14 mouse cellular contexts compared by ENCODE assay signal in genomic region chr2:155756855-155757566, GRCm38 (mm10). TPM values are rescaled to one million over a fixed set of nuclear protein-coding genes. Genes with fewer than 3 reads are reported as not detected.
DNase-seq lines count a peak whose midpoint lies in the region; ATAC-seq and TF ChIP-seq lines count a peak whose summit lies in the region.
"Had no signal": no experiment of that assay in that cellular context is flagged by ENCODE, and none has a peak within 500 bp of the region (broad histone marks: within the 10 kb centered on the region; RNA-seq: fewer than 3 reads in every experiment).

No protein-coding gene starts in this region.

- no peak overlapping the region for H3K4me3 ChIP-seq in liver, embryonic 14.5 days (ENCODE audit: insufficient read depth in 1 of 2, low read depth in 2 of 2, low read length in 2 of 2)
- no peak overlapping the region for H3K4me3 ChIP-seq in MEL (ENCODE audit: control insufficient read depth in 1 of 2, insufficient read depth in 1 of 2, low read depth in 2 of 2, low read length in 2 of 2)
- no peak overlapping the region for H3K4me3 ChIP-seq in forebrain, embryonic 16.5 days (replicated peaks; ENCODE audit: low read length)
- H3K4me3 ChIP-seq: erythroblast, embryonic 14.5 days; neural tube, embryonic 12.5 days had no signal

- no peaks in the 10 kb centered on the region for H3K4me1 ChIP-seq in liver, embryonic 14.5 days (replicated peaks; ENCODE audit: control insufficient read depth in 2 of 2, insufficient read depth in 2 of 2, low read length in 1 of 2)
- 0 out of 4 replicates have a peak, but pooled peaks cover 0 to 4% of the 10 kb centered on the region in 2 experiments for H3K4me1 ChIP-seq in MEL (ENCODE audit: control insufficient read depth in 1 of 2, insufficient read depth in 2 of 2, low read length in 2 of 2)
- H3K4me1 ChIP-seq in forebrain, embryonic 16.5 days (replicated peaks; ENCODE audit: control insufficient read depth, insufficient read depth, low read length) = no peaks in the 10 kb centered on the region
- H3K4me1 ChIP-seq: neural tube, embryonic 12.5 days had no signal

- no peak overlapping the region for H3K9ac ChIP-seq in liver, embryonic 14.5 days (replicated peaks)
- no peak overlapping the region for H3K9ac ChIP-seq in MEL (ENCODE audit: control insufficient read depth, low read depth, low read length, poor library complexity, severe bottlenecking)
- H3K9ac ChIP-seq in forebrain, embryonic 16.5 days (replicated peaks; ENCODE audit: low read depth, low read length) = no peak overlapping the region
- H3K9ac ChIP-seq: neural tube, embryonic 12.5 days had no signal

- no peaks in the 10 kb centered on the region for H3K36me3 ChIP-seq in liver, embryonic 14.5 days (replicated peaks; ENCODE audit: control insufficient read depth, insufficient read depth, low read depth)
- H3K36me3 ChIP-seq in MEL (ENCODE audit: control insufficient read depth in 1 of 2, insufficient read depth in 2 of 2, low read length in 2 of 2) = no peaks in the 10 kb centered on the region
- H3K36me3 ChIP-seq in forebrain, embryonic 16.5 days (ENCODE audit: control insufficient read depth, insufficient read depth) = no peaks in the 10 kb centered on the region
- H3K36me3 ChIP-seq: neural tube, embryonic 12.5 days had no signal

- TF ChIP-seq EP300 in liver, embryonic 14.5 days (IDR thresholded peaks at IDR 0.05; ENCODE audit: low read depth) = no peak
- peak; percentile 29 to 40; a peak in 3 of 4 replicates for TF ChIP-seq EP300 in MEL (IDR thresholded peaks at IDR 0.05; ENCODE audit: low read depth in 1 of 2, low read length in 2 of 2)

- peak; percentile 12 for TF ChIP-seq RAD21 in MEL (IDR thresholded peaks at IDR 0.05; ENCODE audit: low read depth, low read length)

- H3K27me3 ChIP-seq in liver, embryonic 14.5 days (ENCODE audit: control insufficient read depth, insufficient read depth, low read length) = no peaks in the 10 kb centered on the region
- H3K27me3 ChIP-seq in MEL (ENCODE audit: control insufficient read depth in 1 of 2, insufficient read depth in 2 of 2, low read length in 2 of 2) = peaks cover 4 to 5% of the 10 kb centered on the region in 2 experiments; a peak in 3 of 4 replicates
- no peaks in the 10 kb centered on the region for H3K27me3 ChIP-seq in forebrain, embryonic 16.5 days (replicated peaks; ENCODE audit: control insufficient read depth, insufficient read depth, low read length)
- H3K27me3 ChIP-seq: neural tube, embryonic 12.5 days had no signal

- no peak overlapping the region for H3K27ac ChIP-seq in liver, embryonic 14.5 days
- H3K27ac ChIP-seq in MEL (ENCODE audit: control insufficient read depth, low read depth, low read length) = no peak overlapping the region
- H3K27ac ChIP-seq in forebrain, embryonic 16.5 days (ENCODE audit: low read length) = no peak overlapping the region
- H3K27ac ChIP-seq: neural tube, embryonic 12.5 days had no signal

- peak; percentile 60 for TF ChIP-seq CTCF in liver, embryonic 14.5 days (IDR thresholded peaks at IDR 0.05; ENCODE audit: low read depth)
- TF ChIP-seq CTCF in MEL (IDR thresholded peaks at IDR 0.05 in 2 of 3, conservative IDR thresholded peaks at IDR 0.05 in 1 of 3; ENCODE audit: control insufficient read depth in 1 of 3, insufficient read depth in 1 of 3, low read depth in 2 of 3, low read length in 3 of 3, poor library complexity in 1 of 3, severe bottlenecking in 1 of 3) = peak; percentile 21 to 66 (median 53); a peak in 5 of 6 replicates

- no peak overlapping the region for H3K4me2 ChIP-seq in liver, embryonic 14.5 days (ENCODE audit: low read depth)
- H3K4me2 ChIP-seq in forebrain, embryonic 16.5 days (ENCODE audit: low read length) = no peak overlapping the region
- H3K4me2 ChIP-seq: neural tube, embryonic 12.5 days had no signal

- no peak for ATAC-seq in liver, embryonic 14.5 days (ENCODE audit: insufficient read depth)
- peak; percentile 84 for ATAC-seq in granulocyte monocyte progenitor cell, adult 5-6 weeks (replicated peaks; ENCODE audit: poor library complexity, severe bottlenecking)
- no peak for ATAC-seq in forebrain, embryonic 16.5 days
- ATAC-seq: intestine, embryonic 16.5 days had no signal

- no peaks in the 10 kb centered on the region for H3K79me2 ChIP-seq in MEL (ENCODE audit: control insufficient read depth, insufficient read depth, low read length, poor library complexity)

- WGBS in liver, embryonic 14.5 days (ENCODE audit: insufficient replicate concordance) = 45% methylated on average over 14 of the region's 14 CpGs
- 58% methylated on average over 14 of the region's 14 CpGs for whole genome bisulfite sequencing in forebrain, embryonic 16.5 days

- no peak for TF ChIP-seq POLR2A in MEL (IDR thresholded peaks at IDR 0.05; ENCODE audit: control insufficient read depth in 1 of 2, insufficient read depth in 1 of 2, low read depth in 1 of 2, low read length in 2 of 2, poor library complexity in 1 of 2)

- DNase-seq in embryo, embryonic 10 days (ENCODE audit: low spot score) = peak; percentile 16
- no peak for DNase-seq in embryo, embryonic 9.5 days (ENCODE audit: extremely low spot score)
- no peak for DNase-seq in liver, embryonic 14.5 days (ENCODE audit: low read depth in 3 of 3, low spot score in 3 of 3)
- DNase-seq in liver (no peak), MEL (ENCODE audit: low read depth, low spot score) (peak; percentile 53)
- no peak for DNase-seq in neural tube, embryonic 10.5 days (ENCODE audit: extremely low spot score, low spot score)
- DNase-seq: heart, adult 18-20 months had no signal

- no peaks in the 10 kb centered on the region for H3K9me3 ChIP-seq in liver, embryonic 14.5 days (ENCODE audit: control insufficient read depth, low read length)
- no peaks in the 10 kb centered on the region for H3K9me3 ChIP-seq in MEL (replicated peaks; ENCODE audit: insufficient read depth, low read length)
- no peaks in the 10 kb centered on the region for H3K9me3 ChIP-seq in forebrain, embryonic 16.5 days (ENCODE audit: control insufficient read depth, low read length)
- H3K9me3 ChIP-seq: neural tube, embryonic 12.5 days had no signal

TF ChIP-seq in MEL, 35 proteins besides CTCF, POLR2A, EP300 and RAD21 (continues in another document):
- TF ChIP-seq MXI1 (IDR thresholded peaks at IDR 0.05; ENCODE audit: low read depth, low read length) = peak; percentile 71
- TF ChIP-seq MAX (IDR thresholded peaks at IDR 0.05; ENCODE audit: low read length) = peak; percentile 68; the same call in 1 of the 2 replicates
- peak; percentile 34 for TF ChIP-seq SMC3 (IDR thresholded peaks at IDR 0.05; ENCODE audit: low read depth, low read length)
- no peak for TF ChIP-seq GABPA (IDR thresholded peaks at IDR 0.05; ENCODE audit: low read depth, low read length)
- TF ChIP-seq MYC (IDR thresholded peaks at IDR 0.05; ENCODE audit: low read depth, low read length) = peak; percentile 94
- no peak for TF ChIP-seq ZNF384 (IDR thresholded peaks at IDR 0.05; ENCODE audit: low read depth, low read length)
- TF ChIP-seq USF1 (IDR thresholded peaks at IDR 0.05; ENCODE audit: low read depth, low read length) = peak; percentile 45; the same call in 1 of the 2 replicates
- no peak for TF ChIP-seq UBTF (IDR thresholded peaks at IDR 0.05; ENCODE audit: borderline replicate concordance, insufficient read depth, low read depth, low read length)
- TF ChIP-seq NRF1 (IDR thresholded peaks at IDR 0.05; ENCODE audit: insufficient read depth, low read depth, low read length, poor library complexity, severe bottlenecking) = no peak

RNA-seq across cellular contexts. Expression of gene Procr, which starts 6.1 kb away (rescaled TPM):
- polyA plus RNA-seq in liver, embryonic 14.5 days (2012; rRNA removed) = 0.56 and 0.93 TPM in 2 replicates
- 0.56 and 0.74 TPM in 2 replicates for polyA plus RNA-seq in liver, embryonic 14.5 days (2014; fragmentation: Nextera tagmentation; extraction: Ambion mirVana)
- total RNA-seq in MEL (2012; rRNA removed) = 0.15 TPM in 1 of 2 replicates, not detected in the other
- polyA plus RNA-seq in MEL (2012; ENCODE audit: insufficient read depth in 1 of 2, insufficient read length in 2 of 2, low read depth in 1 of 2, low replicate concordance in 2 of 2, missing spikeins in 1 of 2) = not detected
- 0.88 and 3.3 TPM in 2 replicates for total RNA-seq in granulocyte monocyte progenitor cell, adult 5-6 weeks (2014; fragmentation: Nextera tagmentation)
- total RNA-seq in granulocyte monocyte progenitor cell, adult 5-6 weeks (2017) = 1.1 and 1.6 TPM in 2 replicates
- 1.8 and 2.9 TPM in 2 replicates for polyA plus RNA-seq in forebrain, embryonic 16.5 days (2015; fragmentation: Nextera tagmentation; extraction: Ambion mirVana)

RNA-seq across cellular contexts. Expression of gene Mmp24, which starts 18.1 kb away (rescaled TPM):
- polyA plus RNA-seq in liver, embryonic 14.5 days (2012; rRNA removed) = 0.01 and 0.06 TPM in 2 replicates
- not detected in 2 replicates for polyA plus RNA-seq in liver, embryonic 14.5 days (2014; fragmentation: Nextera tagmentation; extraction: Ambion mirVana)
- total RNA-seq in MEL (2012; rRNA removed) = 0.23 and 0.27 TPM in 2 replicates
- polyA plus RNA-seq in MEL (2012; ENCODE audit: insufficient read depth in 1 of 2, insufficient read length in 2 of 2, low read depth in 1 of 2, low replicate concordance in 2 of 2, missing spikeins in 1 of 2) = under 1 TPM in 1 of 2 experiments, not detected in 1; 0.06 TPM
- not detected in 2 replicates for total RNA-seq in granulocyte monocyte progenitor cell, adult 5-6 weeks (2014; fragmentation: Nextera tagmentation)
- not detected in 2 replicates for total RNA-seq in granulocyte monocyte progenitor cell, adult 5-6 weeks (2017)
- polyA plus RNA-seq in forebrain, embryonic 16.5 days (2015; fragmentation: Nextera tagmentation; extraction: Ambion mirVana) = 12.8 and 13.9 TPM in 2 replicates
- total RNA-seq: heart, adult 18-20 months had no signal

RNA-seq across cellular contexts. Expression of gene Gm17581, which starts 21.3 kb away (rescaled TPM):
- polyA plus RNA-seq in liver, embryonic 14.5 days (2012; rRNA removed) = not detected in 2 replicates
- polyA plus RNA-seq in liver, embryonic 14.5 days (2014; fragmentation: Nextera tagmentation; extraction: Ambion mirVana) = not detected in 2 replicates
- total RNA-seq in MEL (2012; rRNA removed) = not detected in 2 replicates
- not detected for polyA plus RNA-seq in MEL (2012; ENCODE audit: insufficient read depth in 1 of 2, insufficient read length in 2 of 2, low read depth in 1 of 2, low replicate concordance in 2 of 2, missing spikeins in 1 of 2)
- not detected in 2 replicates for total RNA-seq in granulocyte monocyte progenitor cell, adult 5-6 weeks (2014; fragmentation: Nextera tagmentation)
- not detected in 2 replicates for total RNA-seq in granulocyte monocyte progenitor cell, adult 5-6 weeks (2017)
- not detected in 2 replicates for polyA plus RNA-seq in forebrain, embryonic 16.5 days (2015; fragmentation: Nextera tagmentation; extraction: Ambion mirVana)
- total RNA-seq: ES-E14; heart, adult 18-20 months; megakaryocyte, adult 5-6 weeks had no signal
- polyA plus RNA-seq: erythroblast, embryonic 14.5 days; intestine, embryonic 16.5 days; neural tube, embryonic 12.5 days had no signal

RNA-seq across cellular contexts. Expression of gene Edem2, which starts 27.7 kb away (rescaled TPM):
- polyA plus RNA-seq in liver, embryonic 14.5 days (2012; rRNA removed) = 12.0 and 13.9 TPM in 2 replicates
- 21.2 and 22.6 TPM in 2 replicates for polyA plus RNA-seq in liver, embryonic 14.5 days (2014; fragmentation: Nextera tagmentation; extraction: Ambion mirVana)
- 36.1 and 40.7 TPM in 2 replicates for total RNA-seq in MEL (2012; rRNA removed)
- 10 to 100 TPM in 1 of 2 experiments, not detected in 1; 43.8 TPM for polyA plus RNA-seq in MEL (2012; ENCODE audit: insufficient read depth in 1 of 2, insufficient read length in 2 of 2, low read depth in 1 of 2, low replicate concordance in 2 of 2, missing spikeins in 1 of 2)
- total RNA-seq in granulocyte monocyte progenitor cell, adult 5-6 weeks (2014; fragmentation: Nextera tagmentation) = 74.9 and 81.9 TPM in 2 replicates
- 71.6 and 73.7 TPM in 2 replicates for total RNA-seq in granulocyte monocyte progenitor cell, adult 5-6 weeks (2017)
- 46.8 and 52.3 TPM in 2 replicates for polyA plus RNA-seq in forebrain, embryonic 16.5 days (2015; fragmentation: Nextera tagmentation; extraction: Ambion mirVana)

Comparison
In these comparisons a context has a peak if more than half of its experiments do, and no peak if none do; other contexts are left out.
1. DNase-seq: peak in embryo, embryonic 10 days (single experiment) and MEL (single experiment); none in embryo, embryonic 9.5 days (single experiment), liver, embryonic 14.5 days (0 of 3), liver (single experiment) and neural tube, embryonic 10.5 days (single experiment).
2. RNA of gene Mmp24, which starts 18.1 kb away (polyA plus RNA-seq): 12.8 to 13.9 TPM in forebrain, embryonic 16.5 days; 0.06 TPM in MEL and 0.01 to 0.06 TPM in liver, embryonic 14.5 days; every median in the first group is over 10 times any median in the second.